Mouse (Mus musculus) limb, embryonic 15.5 days (tissue): Measurements from ENCODE around the gene Mthfr. TPM values are rescaled to one million over a fixed set of nuclear protein-coding genes. Genes with fewer than 3 reads are reported as not detected.
A peak's percentile ranks its signal among the peaks of the same experiment; 100 is the strongest.

ENCODE experiments used
- ATAC-seq: fragments of 200-750 bp; cut with Nextera tagmentation; 2 replicates; pipeline ENCODE4 v1.8.0; 2017; ENCODE audit warnings: low read depth, moderate TSS enrichment; ENCODE audit not compliant: insufficient number of reproducible peaks, low FRiP score, low TSS enrichment
- H3K27ac ChIP-seq: fragments of 300-500 bp; sonication (generic); 2 replicates; pipeline ENCODE4 v1.5.1; 2015; ENCODE audit warnings: moderate library complexity, mild to moderate bottlenecking, inconsistent platforms
- H3K27me3 ChIP-seq: fragments of 300-500 bp; sonication (generic); 2 replicates; pipeline ENCODE4 v1.6.1; 2015; ENCODE audit warnings: inconsistent platforms
- H3K36me3 ChIP-seq: fragments of 300-500 bp; sonication (generic); 2 replicates; pipeline ENCODE4 v1.6.1; 2015; ENCODE audit warnings: inconsistent platforms
- H3K4me1 ChIP-seq: fragments of 300-500 bp; sonication (generic); 2 replicates; pipeline ENCODE4 v1.6.1; 2015; ENCODE audit warnings: inconsistent platforms
- H3K4me2 ChIP-seq: fragments of 300-500 bp; sonication (generic); 2 replicates; pipeline ENCODE4 v1.6.1; 2015; ENCODE audit warnings: mild to moderate bottlenecking, inconsistent platforms
- H3K4me3 ChIP-seq: fragments of 300-500 bp; sonication (generic); 2 replicates; pipeline ENCODE4 v1.5.1; 2015; ENCODE audit warnings: mild to moderate bottlenecking, inconsistent platforms
- H3K9ac ChIP-seq: fragments of 300-500 bp; sonication (generic); 2 replicates; pipeline ENCODE4 v1.6.1; 2015; ENCODE audit warnings: inconsistent platforms
- H3K9me3 ChIP-seq: fragments of 300-500 bp; sonication (generic); 2 replicates; pipeline ENCODE4 v1.6.1; 2016; ENCODE audit warnings: inconsistent platforms
- WGBS: fragments of 180-500 bp; shearing (Covaris S2); methylation state at CpG from one replicate; pipeline ENCODE4 v1.1.7; 2015; 5-methylcytosine and 5-hydroxymethylcytosine counted together
- polyA plus RNA-seq: library from polyadenylated mRNA; unstranded; fragments of >200 nt; fragmentation: Nextera tagmentation; extraction: Ambion mirVana; gene quantifications from 2 replicates; pipeline ENCODE4 v1.2.1, GENCODE M21; 2015

The Mthfr gene
- polyA plus RNA-seq, 1 experiment from 2014 or later: 23.0 TPM

DNA sequence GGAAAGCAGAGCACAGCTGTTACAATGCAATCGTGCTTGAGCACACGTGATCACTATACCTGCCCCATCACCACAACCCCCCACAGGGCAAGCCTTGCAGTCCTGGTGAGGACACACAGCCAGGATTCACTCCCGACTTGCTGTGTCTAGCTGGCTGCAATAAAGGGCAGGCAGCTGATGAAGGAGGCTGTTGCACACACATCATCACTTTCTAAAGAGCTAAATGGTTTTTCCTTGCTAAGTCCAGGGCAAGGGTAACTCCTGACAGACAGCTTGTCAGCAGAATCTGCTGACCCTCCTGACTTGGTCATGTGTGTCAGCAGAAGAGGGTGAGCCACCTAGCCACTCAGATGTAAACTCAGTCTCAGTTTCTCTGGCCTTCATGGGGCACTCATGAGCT is 21.9 kb upstream of the Mthfr start:
- Histone ChIP-seq H3K27me3 (no peaks in the 10 kb centered on the region), H3K9ac (no peak overlapping the region), H3K9me3 (no peaks in the 10 kb centered on the region), H3K27ac (no peak overlapping the region), H3K4me3 (no peak overlapping the region), H3K36me3 (peaks cover 97% of the 10 kb centered on the region), H3K4me2 (no peak overlapping the region), H3K4me1 (no peaks in the 10 kb centered on the region)
- ATAC-seq: no peak
- WGBS: 76% methylated on average over 3 of the region's 3 CpGs

DNA sequence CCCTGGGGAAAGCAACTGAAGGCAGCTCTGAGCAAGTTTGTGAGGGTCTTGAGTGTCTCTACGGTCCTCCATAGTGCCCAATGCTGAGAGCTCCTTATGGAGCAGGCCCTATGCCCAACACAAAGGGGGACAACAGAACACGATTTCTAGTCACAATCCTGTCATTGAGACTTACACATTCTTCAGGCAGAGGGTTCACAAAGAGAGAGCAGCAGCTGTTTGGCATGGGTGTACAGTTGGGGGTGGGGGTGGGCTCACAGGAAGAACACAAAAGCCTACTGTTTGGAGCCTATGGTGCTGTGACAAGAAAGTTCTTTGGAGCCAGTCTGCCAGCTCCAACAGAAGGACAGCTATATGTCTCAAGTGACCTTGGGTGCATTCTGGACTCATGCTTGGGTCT is 20.5 kb upstream of the Mthfr start:
- Histone ChIP-seq H3K4me3 (no peak overlapping the region), H3K27me3 (no peaks in the 10 kb centered on the region), H3K4me1 (no peaks in the 10 kb centered on the region), H3K4me2 (no peak overlapping the region), H3K36me3 (peaks cover 96% of the 10 kb centered on the region), H3K9me3 (no peaks in the 10 kb centered on the region), H3K9ac (no peak overlapping the region), H3K27ac (peak overlapping the region; percentile 50)
- 72% methylated on average over 2 of the region's 2 CpGs for WGBS
- ATAC-seq: no peak

GRCm38 (mm10) chr4:148024003-148024402 is 14.9 kb upstream of the Mthfr start:
- no peak for ATAC-seq
- Histone ChIP-seq H3K27me3 (no peaks in the 10 kb centered on the region), H3K9me3 (no peaks in the 10 kb centered on the region), H3K9ac (no peak overlapping the region), H3K27ac (no peak overlapping the region), H3K36me3 (peaks cover 89% of the 10 kb centered on the region), H3K4me1 (no peaks in the 10 kb centered on the region), H3K4me3 (no peak overlapping the region), H3K4me2 (no peak overlapping the region)
- 93% methylated on average over 3 of the region's 3 CpGs for WGBS

GRCm38 (mm10) chr4:148029297-148029696 is 9.6 kb upstream of the Mthfr start:
- no peak overlapping the region for H3K9ac ChIP-seq
- whole genome bisulfite sequencing: 94% methylated on average over 7 of the region's 7 CpGs
- no peak overlapping the region for H3K4me3 ChIP-seq
- H3K9me3 ChIP-seq: no peaks in the 10 kb centered on the region
- no peak overlapping the region for H3K27ac ChIP-seq
- no peak overlapping the region for H3K4me2 ChIP-seq
- no peaks in the 10 kb centered on the region for H3K4me1 ChIP-seq
- peaks cover 50% of the 10 kb centered on the region for H3K36me3 ChIP-seq
- no peaks in the 10 kb centered on the region for H3K27me3 ChIP-seq
- no peak for ATAC-seq

- H3K4me2 ChIP-seq: no peak overlapping the region
- H3K4me3 ChIP-seq: no peak overlapping the region
- H3K9me3 ChIP-seq: no peaks in the 10 kb centered on the region
- no peak for ATAC-seq
- H3K27me3 ChIP-seq: no peaks in the 10 kb centered on the region
- no peak overlapping the region for H3K27ac ChIP-seq
- no peak overlapping the region for H3K9ac ChIP-seq
- H3K4me1 ChIP-seq: no peaks in the 10 kb centered on the region
- 81% methylated on average over 5 of the region's 5 CpGs for WGBS
- peaks cover 45% of the 10 kb centered on the region for H3K36me3 ChIP-seq
Measured at GRCm38 (mm10) chr4:148030506-148030905, 8.4 kb upstream of the Mthfr start.

- H3K27me3 ChIP-seq: no peaks in the 10 kb centered on the region
- no peak overlapping the region for H3K9ac ChIP-seq
- H3K4me3 ChIP-seq: no peak overlapping the region
- H3K4me1 ChIP-seq: peaks cover 4% of the 10 kb centered on the region
- ATAC-seq: no peak
- H3K4me2 ChIP-seq: no peak overlapping the region
- H3K36me3 ChIP-seq: peaks cover 22% of the 10 kb centered on the region
- H3K9me3 ChIP-seq: no peaks in the 10 kb centered on the region
- WGBS: 85% methylated on average over 7 of the region's 7 CpGs
- H3K27ac ChIP-seq: no peak overlapping the region
Measured at GRCm38 (mm10) chr4:148033858-148034410, 4.9 kb upstream of the Mthfr start.

GRCm38 (mm10) chr4:148035440-148035839 is 3.4 kb upstream of the Mthfr start:
- Histone ChIP-seq H3K27me3 (no peaks in the 10 kb centered on the region), H3K4me1 (peaks cover 18% of the 10 kb centered on the region), H3K27ac (no peak overlapping the region), H3K9me3 (no peaks in the 10 kb centered on the region), H3K4me3 (no peak overlapping the region), H3K36me3 (peaks cover 15% of the 10 kb centered on the region; the same call in 1 of the 2 replicates), H3K4me2 (no peak overlapping the region), H3K9ac (no peak overlapping the region)
- WGBS: 92% methylated on average over 3 of the region's 3 CpGs
- ATAC-seq: no peak

DNA sequence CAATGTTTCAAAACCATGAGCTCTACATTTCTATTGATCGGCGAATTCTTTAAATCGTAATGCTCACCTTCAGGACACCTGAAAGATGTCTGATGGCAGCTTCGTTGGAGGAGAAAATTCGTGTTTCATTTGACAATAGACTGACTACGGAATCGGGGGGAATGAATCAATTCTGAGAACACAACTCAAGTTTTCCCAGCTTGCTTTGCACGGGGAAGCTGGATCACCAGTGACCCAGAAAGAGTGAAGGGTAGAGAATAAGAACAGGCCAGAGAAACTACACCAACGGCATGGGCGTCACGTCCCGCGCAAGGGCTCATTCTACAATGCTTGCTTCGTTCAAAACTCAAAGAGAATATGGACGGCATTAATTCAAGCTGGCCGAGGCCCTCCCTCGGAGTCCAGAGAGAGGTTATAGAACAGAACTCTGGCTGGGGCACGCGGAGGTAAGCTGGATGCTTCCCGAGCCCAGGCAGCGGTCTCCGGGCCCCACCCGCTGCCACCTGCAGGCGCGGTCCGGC is 738 bp upstream of the Mthfr start:
- 8% methylated on average over 26 of the region's 26 CpGs for WGBS
- Histone ChIP-seq H3K9ac (peak overlapping the region; percentile 57), H3K27ac (peak overlapping the region; percentile 84), H3K27me3 (no peaks in the 10 kb centered on the region), H3K9me3 (no peaks in the 10 kb centered on the region), H3K4me1 (peaks cover 43% of the 10 kb centered on the region), H3K4me2 (peak overlapping the region; percentile 58), H3K36me3 (peaks cover 20% of the 10 kb centered on the region; the same call in 1 of the 2 replicates), H3K4me3 (peak overlapping the region; percentile 81)
- no peak for ATAC-seq

GRCm38 (mm10) chr4:148039254-148040028 is 564 bp downstream of the Mthfr start:
- Histone ChIP-seq H3K4me2 (peak overlapping the region; percentile 85), H3K27ac (peak overlapping the region; percentile 86)
- ATAC-seq: no peak

DNA sequence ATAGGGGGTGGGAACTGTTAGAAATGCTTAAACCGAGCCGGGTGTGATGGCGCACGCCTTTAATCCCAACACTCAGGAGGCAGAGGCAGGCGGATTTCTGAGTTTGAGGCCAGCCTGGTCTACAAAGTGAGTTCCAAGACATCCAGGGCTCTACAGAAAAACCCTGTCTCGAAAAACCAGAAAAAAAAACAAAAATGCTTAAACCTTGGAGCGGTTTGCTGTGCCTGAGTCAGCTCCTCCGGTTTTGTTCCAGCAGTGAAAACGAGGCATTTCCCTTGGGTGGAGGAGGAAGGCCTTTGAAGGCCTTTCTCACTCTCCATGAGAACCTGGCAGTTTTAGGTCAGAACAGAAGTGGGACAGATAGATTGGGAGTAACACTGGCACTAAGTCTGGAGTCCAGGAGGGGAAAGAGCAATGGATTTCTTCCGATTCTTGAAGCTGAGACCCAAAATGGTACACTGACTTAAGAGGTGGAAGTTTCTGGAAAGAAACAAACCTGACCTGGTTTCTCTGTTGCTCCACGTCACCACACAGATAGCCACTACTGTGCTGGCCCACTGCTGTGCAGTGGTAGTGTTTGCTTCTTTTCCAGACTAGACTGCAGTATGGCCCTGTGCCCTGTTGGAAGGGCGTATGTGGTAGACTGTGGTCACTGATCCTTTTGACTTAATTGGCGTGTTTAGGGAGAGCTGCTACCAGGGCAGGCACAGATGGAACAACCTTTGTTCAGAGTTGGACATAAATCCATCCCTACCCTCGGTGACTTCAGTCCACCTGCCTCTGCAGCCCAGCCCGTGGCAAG is 1.4 kb downstream of the Mthfr start:
- peaks cover 28% of the 10 kb centered on the region for H3K36me3 ChIP-seq
- H3K9ac ChIP-seq: peak overlapping the region; percentile 41; the same call in 1 of the 2 replicates
- ATAC-seq: no peak
- H3K4me1 ChIP-seq: peaks cover 43% of the 10 kb centered on the region
- no peaks in the 10 kb centered on the region for H3K27me3 ChIP-seq
- H3K4me3 ChIP-seq: peak overlapping the region; percentile 81
- peak overlapping the region; percentile 86 for H3K27ac ChIP-seq
- no peaks in the 10 kb centered on the region for H3K9me3 ChIP-seq
- WGBS: 61% methylated on average over 15 of the region's 15 CpGs
- H3K4me2 ChIP-seq: peak overlapping the region; percentile 85

More at GRCm38 (mm10) chr4:148039254-148040028, 564 bp downstream of the Mthfr start:
- no peaks in the 10 kb centered on the region for H3K9me3 ChIP-seq
- WGBS: 19% methylated on average over 19 of the region's 19 CpGs
- peaks cover 25% of the 10 kb centered on the region for H3K36me3 ChIP-seq
- H3K4me3 ChIP-seq: peak overlapping the region; percentile 81
- H3K4me1 ChIP-seq: peaks cover 43% of the 10 kb centered on the region
- H3K9ac ChIP-seq: peak overlapping the region; percentile 61
- no peaks in the 10 kb centered on the region for H3K27me3 ChIP-seq

GRCm38 (mm10) chr4:148040933-148041610 is 2.2 kb downstream of the Mthfr start:
- ATAC-seq: peak; percentile 53
- H3K9ac ChIP-seq: peak overlapping the region; percentile 41
- H3K9me3 ChIP-seq: no peaks in the 10 kb centered on the region
- peaks cover 43% of the 10 kb centered on the region for H3K4me1 ChIP-seq
- H3K27me3 ChIP-seq: no peaks in the 10 kb centered on the region
- 0% methylated on average over 19 of the region's 19 CpGs for WGBS
- peak overlapping the region; percentile 85 for H3K4me2 ChIP-seq
- H3K4me3 ChIP-seq: peak overlapping the region; percentile 81
- H3K27ac ChIP-seq: peak overlapping the region; percentile 86
- peaks cover 32% of the 10 kb centered on the region for H3K36me3 ChIP-seq
